Mouse (Mus musculus) erythroblast, embryonic 14.5 days (primary cell): Measurements from ENCODE around the gene Dcun1d1. TPM values are rescaled to one million over a fixed set of nuclear protein-coding genes. Genes with fewer than 3 reads are reported as not detected.

ENCODE experiments used
- H3K27me3 ChIP-seq: 2 replicates; pipeline ENCODE4 v1.6.1; 2012; ENCODE audit warnings: inconsistent platforms; ENCODE audit not compliant: control insufficient read depth
- H3K36me3 ChIP-seq: 2 replicates; pipeline ENCODE4 v1.6.1; 2012; ENCODE audit warnings: mild to moderate bottlenecking, inconsistent platforms; ENCODE audit not compliant: control insufficient read depth
- H3K4me1 ChIP-seq: 2 replicates; pipeline ENCODE4 v1.6.1; 2012; ENCODE audit warnings: inconsistent platforms; ENCODE audit not compliant: control insufficient read depth
- H3K4me3 ChIP-seq: replicated peaks from 2 replicates; pipeline ENCODE3; 2012; ENCODE audit warnings: moderate library complexity, mild to moderate bottlenecking, inconsistent platforms
- H3K9me3 ChIP-seq: 2 replicates; pipeline ENCODE4 v1.6.1; 2012; ENCODE audit warnings: low read length, inconsistent platforms, mixed read lengths; ENCODE audit not compliant: control insufficient read depth
- GATA1 ChIP-seq: IDR thresholded peaks from 2 replicates; pipeline ENCODE4 v1.6.1; 2012; ENCODE audit warnings: low read length, inconsistent platforms, mixed read lengths
- TAL1 ChIP-seq: IDR thresholded peaks from 3 replicates; pipeline ENCODE4 v1.6.1; 2012; ENCODE audit warnings: low read length, inconsistent platforms, mixed read lengths
- polyA plus RNA-seq: library from polyadenylated mRNA; stranded (reverse); fragments of >175 nt; gene quantifications from 2 replicates; pipeline ENCODE4 v1.2.3, GENCODE M21; 2012

Dcun1d1 gene
- polyA plus RNA-seq, 1 experiment: 0.95 TPM

DNA sequence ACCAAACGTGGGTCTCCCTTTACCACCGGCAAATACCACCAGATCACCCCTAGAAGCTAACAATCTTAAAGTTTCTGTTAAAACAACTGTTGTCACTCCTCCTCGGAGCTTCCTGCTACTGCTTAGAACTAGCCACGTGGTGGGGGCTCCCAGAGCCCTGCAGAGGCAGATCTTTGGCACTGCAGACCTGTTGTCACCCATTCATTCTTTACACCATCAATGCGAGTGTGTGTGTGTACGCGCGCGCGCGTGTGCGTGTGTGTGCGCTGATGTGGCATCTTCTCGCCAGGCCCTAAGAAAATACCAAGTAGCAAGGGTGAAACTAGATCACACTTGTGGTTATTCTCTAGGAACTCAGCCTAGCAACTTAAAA, 3.9 kb downstream of the Dcun1d1 start:
- Histone ChIP-seq H3K36me3 (peaks cover 36% of the 10 kb centered on the region), H3K4me3 (peak overlapping the region; percentile 93), H3K27me3 (no peaks in the 10 kb centered on the region), H3K9me3 (no peaks in the 10 kb centered on the region), H3K4me1 (peaks cover 50% of the 10 kb centered on the region)
- TF ChIP-seq TAL1 (no peak), GATA1 (no peak)

- H3K4me1 ChIP-seq: peaks cover 54% of the 10 kb centered on the region
- peaks cover 35% of the 10 kb centered on the region for H3K36me3 ChIP-seq
- TF ChIP-seq GATA1: no peak
- TF ChIP-seq TAL1: no peak
- peak overlapping the region; percentile 93 for H3K4me3 ChIP-seq
- H3K27me3 ChIP-seq: no peaks in the 10 kb centered on the region
- no peaks in the 10 kb centered on the region for H3K9me3 ChIP-seq
Observed at GRCm38 (mm10) chr3:35932735-35933404, 4.4 kb downstream of the Dcun1d1 start.

DNA sequence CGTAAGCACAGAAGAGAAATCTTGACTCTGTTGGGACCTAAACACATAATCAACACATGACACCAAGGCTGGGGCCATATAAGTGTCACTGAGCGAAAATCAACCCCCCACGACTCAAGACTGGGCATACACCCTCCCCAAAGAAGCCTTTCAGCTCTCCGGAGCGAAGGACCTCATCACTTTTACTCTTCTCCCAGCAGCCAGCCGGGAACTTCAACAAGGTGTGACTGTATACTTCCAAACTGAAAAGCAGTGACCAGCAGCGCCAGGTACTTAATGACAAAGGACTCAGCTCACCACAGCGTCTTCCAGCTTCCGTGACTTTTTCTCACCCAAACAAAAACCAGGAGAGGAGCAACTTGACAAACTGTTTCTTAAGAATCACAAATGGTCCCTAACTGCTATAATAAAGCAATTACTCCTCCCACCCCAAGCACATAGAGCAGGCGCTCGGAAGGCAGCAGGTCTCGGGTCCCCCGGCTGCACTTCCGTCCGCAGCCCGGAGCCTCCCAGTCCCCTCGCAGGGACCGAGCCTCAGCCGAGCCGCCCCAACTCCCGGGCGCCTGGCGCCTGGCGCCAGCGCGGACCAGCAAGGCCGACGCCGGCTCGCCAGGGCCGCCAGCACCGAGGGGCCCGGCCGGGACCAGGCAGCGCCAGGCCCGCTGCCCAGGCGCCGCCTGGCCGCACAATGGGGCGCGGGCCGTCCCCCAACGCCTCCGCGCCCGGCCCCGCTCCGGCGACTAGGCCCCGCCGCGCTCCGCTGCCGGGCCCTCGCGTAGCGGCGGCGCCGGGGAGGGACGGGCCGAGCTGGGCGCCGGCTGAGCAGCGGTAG, 5.1 kb downstream of the Dcun1d1 start:
- H3K4me1 ChIP-seq: peaks cover 60% of the 10 kb centered on the region

GRCm38 (mm10) chr3:35931359-35931758, 5.9 kb downstream of the Dcun1d1 start:
- H3K4me1 ChIP-seq: peaks cover 68% of the 10 kb centered on the region
- TF ChIP-seq GATA1 (no peak), TAL1 (no peak)
- no peaks in the 10 kb centered on the region for H3K9me3 ChIP-seq
- peaks cover 33% of the 10 kb centered on the region for H3K36me3 ChIP-seq
- H3K4me3 ChIP-seq: peak overlapping the region; percentile 93
- H3K27me3 ChIP-seq: no peaks in the 10 kb centered on the region

More for the DNA sequence above, 5.1 kb downstream of the Dcun1d1 start:
- no peaks in the 10 kb centered on the region for H3K9me3 ChIP-seq
- peaks cover 32% of the 10 kb centered on the region for H3K36me3 ChIP-seq
- peak overlapping the region; percentile 93 for H3K4me3 ChIP-seq
- H3K27me3 ChIP-seq: no peaks in the 10 kb centered on the region
- TF ChIP-seq TAL1 (no peak), GATA1 (no peak)

DNA sequence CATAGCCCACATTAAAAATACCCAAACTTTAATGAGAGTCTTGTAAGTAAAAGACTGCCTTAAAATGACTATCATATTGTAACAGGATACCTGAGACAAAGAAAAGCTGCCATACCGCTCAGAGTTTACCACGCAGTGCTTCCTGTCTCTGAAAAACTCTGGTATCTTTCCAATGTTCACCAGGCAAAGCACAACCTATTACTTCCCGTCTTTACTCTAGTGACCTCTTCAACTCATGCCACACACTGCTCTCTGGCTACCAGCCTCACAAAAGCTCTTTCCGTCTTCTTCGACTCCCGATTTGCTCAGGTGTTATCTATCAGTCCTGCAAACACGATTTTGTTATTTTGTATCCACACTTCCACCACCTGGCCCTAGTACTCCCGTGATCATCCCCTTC, 7.4 kb downstream of the Dcun1d1 start:
- peaks cover 75% of the 10 kb centered on the region for H3K4me1 ChIP-seq
- TF ChIP-seq GATA1: no peak
- no peak for TF ChIP-seq TAL1
- no peaks in the 10 kb centered on the region for H3K27me3 ChIP-seq
- peaks cover 33% of the 10 kb centered on the region for H3K36me3 ChIP-seq
- no peaks in the 10 kb centered on the region for H3K9me3 ChIP-seq
- H3K4me3 ChIP-seq: peak overlapping the region; percentile 93

DNA sequence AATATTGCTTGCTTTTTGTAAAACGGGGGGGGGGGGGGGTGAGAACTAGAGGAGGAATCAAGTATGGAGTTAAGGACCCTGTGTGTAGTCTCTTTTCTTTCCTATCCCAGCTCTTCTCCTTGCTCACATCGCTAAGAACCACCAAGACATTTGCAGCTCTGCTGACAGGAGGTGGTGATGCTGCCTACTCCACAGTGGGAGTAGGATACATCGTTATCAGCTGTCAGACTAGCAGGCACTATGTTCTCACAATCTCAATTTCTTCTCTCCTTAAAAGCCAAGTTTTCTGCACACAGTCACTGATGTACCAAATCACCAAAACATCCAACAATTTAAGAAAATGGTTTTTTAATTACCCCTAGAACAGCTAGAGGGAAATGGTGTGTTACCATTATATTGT, 7.8 kb downstream of the Dcun1d1 start:
- TF ChIP-seq TAL1: no peak
- peaks cover 30% of the 10 kb centered on the region for H3K36me3 ChIP-seq
- no peaks in the 10 kb centered on the region for H3K27me3 ChIP-seq
- peak overlapping the region; percentile 93 for H3K4me3 ChIP-seq
- H3K9me3 ChIP-seq: no peaks in the 10 kb centered on the region
- H3K4me1 ChIP-seq: peaks cover 75% of the 10 kb centered on the region

- peaks cover 91% of the 10 kb centered on the region for H3K4me1 ChIP-seq
- H3K4me3 ChIP-seq: no peak overlapping the region
- H3K9me3 ChIP-seq: no peaks in the 10 kb centered on the region
- peaks cover 47% of the 10 kb centered on the region for H3K36me3 ChIP-seq
- TF ChIP-seq GATA1 (no peak), TAL1 (no peak)
- H3K27me3 ChIP-seq: no peaks in the 10 kb centered on the region
Observed at GRCm38 (mm10) chr3:35925852-35926251, 11.4 kb downstream of the Dcun1d1 start.

DNA sequence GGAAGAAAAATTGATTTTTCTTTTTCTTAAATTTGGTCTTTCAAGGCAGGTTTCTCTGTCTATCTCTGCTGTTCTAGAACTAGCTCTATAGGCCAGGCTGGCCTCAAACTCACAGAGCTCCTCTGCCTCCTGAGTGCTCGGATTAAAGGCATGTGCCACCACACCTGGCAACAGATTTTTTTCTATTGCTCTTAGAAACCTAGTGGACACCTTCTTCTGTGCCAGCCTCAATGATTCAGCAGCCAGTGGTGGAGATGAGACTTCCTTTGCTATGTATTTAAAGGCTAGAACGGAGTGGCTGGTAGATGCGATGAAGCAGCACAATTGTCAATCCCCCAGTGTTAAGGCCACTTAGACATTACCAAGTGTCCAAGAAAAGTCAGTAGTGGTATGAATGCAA, 13.2 kb downstream of the Dcun1d1 start:
- Histone ChIP-seq H3K9me3 (no peaks in the 10 kb centered on the region), H3K4me3 (peak overlapping the region; percentile 62), H3K36me3 (peaks cover 60% of the 10 kb centered on the region), H3K4me1 (peaks cover 82% of the 10 kb centered on the region), H3K27me3 (no peaks in the 10 kb centered on the region)
- no peak for TF ChIP-seq GATA1
- no peak for TF ChIP-seq TAL1

- H3K27me3 ChIP-seq: no peaks in the 10 kb centered on the region
- H3K4me1 ChIP-seq: peaks cover 76% of the 10 kb centered on the region
- H3K36me3 ChIP-seq: peaks cover 62% of the 10 kb centered on the region
- H3K4me3 ChIP-seq: peak overlapping the region; percentile 62
- TF ChIP-seq TAL1 (peak; percentile 95), GATA1 (peak; percentile 97)
- no peaks in the 10 kb centered on the region for H3K9me3 ChIP-seq
Observed at GRCm38 (mm10) chr3:35923495-35923894, 13.8 kb downstream of the Dcun1d1 start.
